Mouse (Mus musculus): ENCODE results near the gene Mycbp2.
A peak's percentile ranks its signal among the peaks of the same experiment; 100 is the strongest.

The Mycbp2 gene

GRCm38 (mm10) chr14:103346729-103347505 is at the start of gene Mycbp2:
Mycbp2 (minus strand) TSS chr14:103346814.
- peak; percentile 89 for ATAC-seq (ENCODE audit: insufficient number of reproducible peaks, low FRiP score, low TSS enrichment)

GRCm38 (mm10) chr14:103392391-103392790 is 45.8 kb upstream of the Mycbp2 start:
- no peak for ATAC-seq (ENCODE audit: insufficient number of reproducible peaks, low FRiP score, low TSS enrichment)

GRCm38 (mm10) chr14:103387431-103387830 is 40.8 kb upstream of the Mycbp2 start:
- no peak for ATAC-seq (ENCODE audit: insufficient number of reproducible peaks, low FRiP score, low TSS enrichment)

GRCm38 (mm10) chr14:103386871-103387270 is 40.3 kb upstream of the Mycbp2 start:
- no peak for ATAC-seq (ENCODE audit: insufficient number of reproducible peaks, low FRiP score, low TSS enrichment)

GRCm38 (mm10) chr14:103385084-103385610 is 38.5 kb upstream of the Mycbp2 start:
- ATAC-seq (ENCODE audit: insufficient number of reproducible peaks, low FRiP score, low TSS enrichment), result no peak

GRCm38 (mm10) chr14:103378703-103379102 is 32.1 kb upstream of the Mycbp2 start:
- ATAC-seq (ENCODE audit: insufficient number of reproducible peaks, low FRiP score, low TSS enrichment), result no peak

- no peak for ATAC-seq (ENCODE audit: insufficient number of reproducible peaks, low FRiP score, low TSS enrichment)
Measured at GRCm38 (mm10) chr14:103376765-103377164, 30.2 kb upstream of the Mycbp2 start.

- no peak for ATAC-seq (ENCODE audit: insufficient number of reproducible peaks, low FRiP score, low TSS enrichment)
Measured at GRCm38 (mm10) chr14:103375523-103375922, 28.9 kb upstream of the Mycbp2 start.

- no peak for ATAC-seq (ENCODE audit: insufficient number of reproducible peaks, low FRiP score, low TSS enrichment)
Measured at GRCm38 (mm10) chr14:103363199-103363598, 16.6 kb upstream of the Mycbp2 start.

- no peak for ATAC-seq (ENCODE audit: insufficient number of reproducible peaks, low FRiP score, low TSS enrichment)
Measured at GRCm38 (mm10) chr14:103356066-103356465, 9.5 kb upstream of the Mycbp2 start.

- no peak for ATAC-seq (ENCODE audit: insufficient number of reproducible peaks, low FRiP score, low TSS enrichment)
Measured at GRCm38 (mm10) chr14:103354396-103355352, 8.1 kb upstream of the Mycbp2 start.

- peak; percentile 27 for ATAC-seq (ENCODE audit: insufficient number of reproducible peaks, low FRiP score, low TSS enrichment)
Measured at GRCm38 (mm10) chr14:103345858-103346728, 521 bp downstream of the Mycbp2 start.

GRCm38 (mm10) chr14:103345486-103345857 is 1.1 kb downstream of the Mycbp2 start:
- no peak for ATAC-seq (ENCODE audit: insufficient number of reproducible peaks, low FRiP score, low TSS enrichment)

- ATAC-seq (ENCODE audit: insufficient number of reproducible peaks, low FRiP score, low TSS enrichment), result no peak
Measured at GRCm38 (mm10) chr14:103345011-103345410, 1.6 kb downstream of the Mycbp2 start.

- ATAC-seq (ENCODE audit: insufficient number of reproducible peaks, low FRiP score, low TSS enrichment), result no peak
Measured at GRCm38 (mm10) chr14:103343791-103344190, 2.8 kb downstream of the Mycbp2 start.

GRCm38 (mm10) chr14:103341385-103342294 is 5.0 kb downstream of the Mycbp2 start:
- no peak for ATAC-seq (ENCODE audit: insufficient number of reproducible peaks, low FRiP score, low TSS enrichment)

GRCm38 (mm10) chr14:103312926-103313325 is 33.7 kb downstream of the Mycbp2 start:
- ATAC-seq (ENCODE audit: insufficient number of reproducible peaks, low FRiP score, low TSS enrichment), result no peak

- ATAC-seq (ENCODE audit: insufficient number of reproducible peaks, low FRiP score, low TSS enrichment), result no peak
Measured at GRCm38 (mm10) chr14:103296227-103296626, 50.4 kb downstream of the Mycbp2 start.

GRCm38 (mm10) chr14:103286650-103287049 is 60.0 kb downstream of the Mycbp2 start:
- no peak for ATAC-seq (ENCODE audit: insufficient number of reproducible peaks, low FRiP score, low TSS enrichment)

Data from cerebellum, adult (tissue).